Mouse (Mus musculus) heart, postnatal 10 days (tissue): ENCODE results near the gene Myo18b. TPM values are rescaled to one million over a fixed set of nuclear protein-coding genes. Genes with fewer than 3 reads are reported as not detected.

Experiments used
- DNase-seq, 2 experiments: peaks; one replicate each; pipeline ENCODE4 v3.0.0; 2021
- intact Hi-C: fragments of 180-260 bp; cut with DNase I; formaldehyde crosslinking; loops from one replicate; pipeline ENCODE4 v1.15.1; 2025
- total RNA-seq, 2 experiments: library from RNA; stranded (reverse); gene quantifications; 2 replicates each; pipeline ENCODE4 v1.2.3; 2021

The Myo18b gene
- total RNA-seq, 2 experiments from 2014 or later: 222 to 227 TPM

DNA sequence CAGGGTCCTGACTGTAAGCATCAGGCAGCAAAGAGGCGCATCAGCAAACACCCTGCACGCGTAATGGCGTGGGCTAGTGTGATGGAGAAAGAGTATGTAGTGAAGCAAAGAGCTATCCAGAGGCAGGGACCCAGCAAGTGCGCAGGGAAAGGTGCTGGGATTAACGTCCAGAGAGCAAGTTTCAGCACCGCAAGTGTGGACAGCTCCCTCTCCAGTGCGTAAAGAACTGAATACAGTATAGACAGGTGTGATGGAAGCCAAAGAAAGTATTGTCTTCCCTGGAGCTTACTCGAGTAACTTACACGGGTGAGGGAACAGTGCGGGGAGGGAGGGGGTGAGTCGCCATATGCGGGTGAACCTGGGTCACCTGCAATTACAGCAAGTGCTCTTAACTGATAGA is 71.8 kb downstream of the Myo18b start:
- intact Hi-C loops: no loop called here
- DNase-seq: peak; percentile 26 to 41

- DNase-seq: no peak
- intact Hi-C loops: no loop called here
Observed at GRCm38 (mm10) chr5:112822426-112822825, 73.7 kb downstream of the Myo18b start.

GRCm38 (mm10) chr5:112815051-112815450 is 81.1 kb downstream of the Myo18b start:
- intact Hi-C loops: no loop called here
- peak; percentile 56 to 67 for DNase-seq

DNA sequence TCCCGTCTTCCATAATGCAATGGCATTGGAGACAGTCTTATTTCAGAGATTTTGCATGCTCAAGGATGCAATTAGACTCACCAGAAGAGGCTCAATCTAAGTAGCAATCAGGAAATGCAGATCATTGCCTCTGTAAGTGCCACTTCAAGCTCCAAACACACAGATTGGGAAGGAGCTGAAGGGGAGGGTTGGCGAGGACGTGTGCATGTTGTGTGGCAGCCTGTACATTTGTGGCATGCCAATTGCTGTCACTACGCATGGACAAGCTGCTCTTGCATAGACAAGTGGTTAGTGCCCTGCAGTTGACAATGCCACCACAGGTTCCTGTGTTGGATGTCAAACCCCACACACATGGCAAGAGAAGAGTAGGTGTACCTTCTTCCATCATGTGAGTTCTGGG is 88.5 kb downstream of the Myo18b start:
- no peak for DNase-seq
- intact Hi-C loops: no loop called here

DNA sequence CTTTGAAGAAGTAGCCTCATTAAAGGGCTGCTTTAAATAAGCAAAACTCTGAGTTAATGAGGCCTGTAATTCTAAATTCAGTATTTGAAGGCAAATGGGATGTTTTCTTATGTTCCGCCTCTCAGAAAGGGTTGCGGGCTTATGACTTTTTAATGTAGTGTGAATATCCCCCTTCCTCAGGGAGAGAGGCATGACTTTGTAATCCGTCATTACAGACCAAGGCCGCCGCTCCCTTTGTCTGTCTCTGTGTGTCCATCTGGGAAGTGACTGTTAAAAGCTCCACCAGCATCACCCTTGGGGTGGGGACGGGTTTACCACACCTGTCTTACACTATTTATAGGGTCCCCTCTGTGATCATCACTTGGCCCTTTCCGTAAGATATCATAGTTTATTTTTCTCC is 100.1 kb downstream of the Myo18b start:
- no peak for DNase-seq
- intact Hi-C loops: no loop called here

DNA sequence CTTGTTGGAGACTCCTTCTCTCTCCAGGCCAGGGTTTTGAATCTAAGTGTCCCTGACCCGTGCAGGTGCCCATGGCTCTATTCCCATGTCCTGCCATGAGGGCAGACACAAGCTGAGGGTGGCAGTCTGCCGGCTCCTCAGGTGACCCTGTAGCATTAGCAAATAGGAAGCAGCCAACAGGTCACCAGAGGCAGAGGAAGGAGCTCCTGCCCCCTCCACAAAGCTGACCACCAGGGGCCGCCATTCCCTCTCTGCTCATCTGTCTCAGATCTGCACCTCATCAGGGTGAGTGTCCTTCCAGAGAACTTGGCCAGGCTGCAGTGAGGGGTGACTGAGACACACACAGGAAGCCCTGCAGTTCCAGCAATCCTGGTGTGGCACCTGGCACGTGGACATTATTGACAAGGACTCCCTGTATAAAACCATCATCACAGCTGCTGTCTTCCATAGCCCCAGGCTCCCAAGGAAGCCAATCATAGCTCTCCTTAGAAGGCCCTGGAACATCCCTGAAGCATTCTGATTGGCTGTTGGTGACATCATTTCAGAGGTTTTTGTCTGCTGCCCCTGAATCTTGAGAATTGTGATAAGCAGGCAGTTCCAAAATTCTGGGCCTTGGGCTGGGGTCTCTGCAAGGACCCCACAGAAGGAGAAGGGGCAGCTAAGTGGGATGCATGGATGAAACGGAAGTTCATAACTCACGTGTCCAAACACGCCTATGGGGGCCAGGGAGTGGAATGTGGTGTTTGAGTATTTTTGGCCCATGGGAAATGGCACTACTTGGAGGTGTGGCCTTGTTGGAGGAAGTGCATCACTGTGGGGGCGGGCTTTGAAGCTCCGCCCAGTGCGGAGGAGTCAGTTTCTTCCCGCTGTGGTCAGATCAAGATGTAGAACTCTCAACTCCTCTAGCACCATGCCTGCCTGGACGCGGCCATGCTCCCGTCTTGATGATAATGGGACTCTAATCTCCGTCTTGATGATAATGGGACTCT is 104.1 kb downstream of the Myo18b start:
- DNase-seq: peak in 1 of 2 experiments; percentile 28

GRCm38 (mm10) chr5:112790376-112791111 is 105.6 kb downstream of the Myo18b start:
- intact Hi-C loops: no loop called here
- peak in 1 of 2 experiments; percentile 29 for DNase-seq

More for the DNA sequence above, 104.1 kb downstream of the Myo18b start:
- intact Hi-C loops: no loop called here

DNA sequence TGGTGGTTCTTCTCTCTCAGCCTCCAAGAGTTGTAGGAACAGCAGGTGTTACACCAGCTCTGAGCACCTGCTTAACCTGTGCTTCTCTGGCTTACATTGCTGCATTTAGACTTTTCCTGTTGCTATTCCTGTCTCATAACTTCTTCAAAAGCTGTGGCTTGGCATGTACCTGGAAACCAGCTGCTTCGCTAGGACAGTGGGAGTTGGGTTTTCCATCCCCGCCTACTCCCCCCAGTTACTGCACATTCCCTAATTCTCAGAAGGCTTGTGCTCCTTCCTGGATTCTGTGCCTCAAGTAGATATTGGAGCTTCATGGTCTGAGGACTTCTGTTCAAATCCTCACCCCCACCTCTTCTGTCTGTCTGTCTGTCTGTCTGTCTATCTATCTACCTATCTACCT is 107.7 kb downstream of the Myo18b start:
- no peak for DNase-seq
- intact Hi-C loops: no loop called here

- intact Hi-C loops: no loop called here
- no peak for DNase-seq
Observed at GRCm38 (mm10) chr5:112786788-112787187, 109.4 kb downstream of the Myo18b start.

DNA sequence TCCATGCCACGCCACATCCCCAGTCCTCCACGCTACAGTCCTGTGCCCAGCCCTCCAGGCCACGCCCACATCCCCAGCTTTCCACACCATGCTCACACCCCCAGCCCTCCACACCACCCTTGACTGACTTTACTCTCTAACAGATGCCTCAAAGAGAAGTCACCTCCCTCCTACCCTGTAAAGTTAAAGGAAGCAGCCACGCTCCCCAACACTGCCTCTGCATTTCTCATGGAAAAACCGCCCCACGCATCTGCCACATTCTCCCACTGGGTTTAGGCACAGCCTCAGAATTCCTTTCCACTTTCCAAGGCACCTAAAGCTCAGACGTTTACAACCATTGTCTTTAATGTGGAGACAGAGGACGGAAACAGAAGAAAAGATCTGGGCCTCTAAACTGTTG is 110.1 kb downstream of the Myo18b start:
- no peak for DNase-seq
- intact Hi-C loops: no loop called here

DNA sequence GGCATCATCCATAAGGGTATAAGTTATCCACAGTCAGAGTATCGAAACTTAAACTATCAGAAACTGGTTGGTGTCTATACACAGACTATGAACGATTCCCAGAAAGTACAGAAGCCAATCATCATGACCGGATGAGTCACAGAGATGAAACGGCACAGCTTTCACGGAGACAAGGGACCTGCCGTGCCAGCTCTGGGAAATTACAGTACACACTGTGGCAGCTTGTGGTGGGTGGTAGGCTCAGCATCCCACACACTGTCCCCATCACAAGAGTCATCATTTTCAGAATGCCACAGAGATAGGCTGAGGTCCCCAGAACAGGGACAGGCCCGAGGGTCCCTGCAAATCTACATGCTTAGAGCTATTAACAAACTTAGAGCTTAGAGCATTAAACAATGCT is 114.4 kb downstream of the Myo18b start:
- no peak for DNase-seq
- intact Hi-C loops: no loop called here

DNA sequence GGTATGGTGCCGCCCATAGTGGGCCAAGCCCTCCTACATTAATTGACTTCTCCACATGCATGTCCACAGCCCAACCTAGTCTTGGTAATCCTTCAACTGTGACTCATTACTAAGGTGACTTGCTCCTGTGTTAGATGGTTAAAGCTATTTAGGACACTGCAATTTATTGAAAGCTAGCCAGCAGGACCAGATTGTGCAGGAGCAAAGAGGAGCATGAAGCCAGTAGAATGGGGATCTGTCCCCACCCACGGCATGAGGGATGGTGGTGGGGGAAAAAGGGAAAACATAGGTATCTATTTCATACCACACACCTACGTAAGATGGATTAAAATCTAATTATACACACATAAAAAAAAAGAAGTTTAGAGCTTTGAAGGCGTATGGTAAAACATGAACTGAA is 114.9 kb downstream of the Myo18b start:
- no peak for DNase-seq
- intact Hi-C loops: no loop called here

GRCm38 (mm10) chr5:112780383-112780782 is 115.8 kb downstream of the Myo18b start:
- intact Hi-C loops: no loop called here
- DNase-seq: peak; percentile 27 to 37

DNA sequence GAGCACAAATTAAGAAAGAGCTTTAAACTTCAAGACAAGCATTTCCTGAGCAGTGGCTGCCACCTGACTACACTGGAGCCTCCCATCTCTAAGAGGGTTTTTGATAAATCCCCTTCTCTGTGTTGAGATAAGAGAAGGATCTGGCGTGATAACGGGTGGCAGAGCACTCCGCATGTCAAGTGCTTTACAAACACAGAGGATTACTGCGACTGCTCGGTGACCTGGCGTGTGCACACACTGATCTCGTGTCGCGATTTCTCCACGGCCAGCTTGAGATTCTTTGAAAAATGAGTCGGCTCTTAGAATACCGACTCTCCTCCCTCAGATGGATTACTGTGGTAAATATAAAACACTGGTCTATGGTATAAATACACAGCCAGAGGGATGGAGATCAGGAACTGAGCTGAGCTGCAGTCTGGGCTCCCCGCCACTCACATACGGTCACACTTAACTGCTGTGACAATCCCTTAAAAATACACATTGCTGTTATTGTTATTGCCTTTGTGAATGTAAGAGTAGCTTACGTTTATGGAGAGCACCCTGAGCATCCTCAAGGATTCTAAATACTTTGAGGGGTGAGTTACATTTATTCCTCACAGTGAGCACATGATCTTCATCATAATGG is 119.3 kb downstream of the Myo18b start:
- intact Hi-C loops: no loop called here
- DNase-seq: no peak

DNA sequence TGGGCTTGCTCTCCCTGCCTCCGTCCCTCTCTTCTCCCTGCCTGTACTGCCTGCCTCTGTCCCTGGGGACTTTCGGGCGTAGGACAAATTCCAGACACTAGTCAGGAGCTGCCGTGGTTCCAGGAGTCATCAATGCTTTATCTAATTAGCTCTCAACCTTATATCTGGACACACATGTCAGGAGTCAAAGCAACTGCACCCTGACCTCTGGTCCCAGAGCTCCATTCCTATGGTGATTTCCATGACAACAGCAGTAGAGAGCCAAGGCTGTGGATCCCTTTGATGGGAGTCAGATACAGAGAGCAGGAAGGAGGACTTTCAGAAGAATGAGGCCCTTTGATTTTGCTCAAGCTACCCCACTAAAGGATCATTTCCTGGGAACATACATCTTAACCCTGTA is 122.7 kb downstream of the Myo18b start:
- no peak for DNase-seq
- intact Hi-C loops: no loop called here

DNA sequence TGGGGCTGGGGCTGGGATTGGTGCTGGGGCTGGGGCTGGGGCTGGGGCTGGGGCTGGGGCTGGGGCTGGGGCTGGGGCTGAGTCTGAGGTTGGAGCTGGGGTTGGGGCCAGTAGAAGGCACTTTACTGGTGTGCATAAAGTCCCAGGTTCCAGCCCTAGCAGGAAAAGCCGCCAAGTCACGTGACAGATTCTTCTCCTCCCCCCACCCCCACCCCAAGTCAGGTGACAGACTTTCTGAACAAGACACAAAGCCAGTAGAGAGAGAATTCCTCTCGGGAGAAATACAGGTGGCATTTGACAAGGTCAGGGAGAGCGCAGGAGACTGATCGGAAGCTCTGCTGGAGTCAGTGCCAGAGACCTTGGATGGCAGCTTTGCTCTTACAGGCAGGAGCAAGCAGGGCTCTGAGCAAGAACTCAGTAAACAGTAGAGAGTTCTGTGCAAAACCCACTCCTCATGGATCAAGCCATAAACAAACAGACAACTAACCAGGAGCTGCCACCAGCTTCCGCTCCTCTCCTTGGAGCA is 124.7 kb downstream of the Myo18b start:
- peak; percentile 30 to 37 for DNase-seq
- intact Hi-C loops: no loop called here

GRCm38 (mm10) chr5:112769721-112770119 is 126.4 kb downstream of the Myo18b start:
- no peak for DNase-seq
- intact Hi-C loops: no loop called here

DNA sequence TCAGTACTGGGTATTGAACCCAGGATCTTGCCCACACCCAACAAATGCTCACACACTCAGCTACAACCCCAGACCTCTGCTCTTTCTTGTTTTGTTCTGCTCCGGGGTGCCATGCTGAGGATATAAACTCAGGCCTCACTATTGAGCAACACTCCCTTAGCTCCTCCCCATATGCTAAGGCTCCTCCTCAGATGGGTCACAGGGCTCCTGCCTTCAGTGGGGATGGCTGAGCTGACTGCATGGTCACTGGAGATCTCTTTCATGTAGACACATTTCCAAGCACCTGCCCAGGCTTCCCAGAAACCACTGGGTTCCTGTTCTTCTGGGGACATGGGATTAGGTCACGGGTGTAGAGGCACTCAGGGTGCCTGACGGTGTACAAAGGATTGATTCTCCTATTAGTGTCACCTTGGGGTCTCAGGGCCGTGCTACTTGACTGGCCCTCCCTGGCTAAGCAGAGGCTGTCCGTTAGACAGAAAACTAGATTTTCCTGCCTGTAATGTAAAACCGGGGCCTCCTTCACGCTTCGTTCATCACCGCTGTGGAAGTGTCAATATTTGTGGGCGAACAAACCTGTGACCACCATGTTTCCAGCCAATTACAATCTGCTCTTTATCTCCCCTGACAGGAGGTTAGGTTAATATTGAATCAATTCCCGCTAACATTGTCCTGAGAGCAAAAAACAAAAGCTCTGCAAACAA is 127.0 kb downstream of the Myo18b start:
- intact Hi-C loops: no loop called here
- DNase-seq: no peak

GRCm38 (mm10) chr5:112768556-112768955 is 127.6 kb downstream of the Myo18b start:
- intact Hi-C loops: no loop called here
- DNase-seq: no peak

- no peak for DNase-seq
- intact Hi-C loops: no loop called here
Observed at GRCm38 (mm10) chr5:112761415-112762075, 134.6 kb downstream of the Myo18b start.
